Mouse (Mus musculus): ENCODE results near the gene Smarcal1.

DNA sequence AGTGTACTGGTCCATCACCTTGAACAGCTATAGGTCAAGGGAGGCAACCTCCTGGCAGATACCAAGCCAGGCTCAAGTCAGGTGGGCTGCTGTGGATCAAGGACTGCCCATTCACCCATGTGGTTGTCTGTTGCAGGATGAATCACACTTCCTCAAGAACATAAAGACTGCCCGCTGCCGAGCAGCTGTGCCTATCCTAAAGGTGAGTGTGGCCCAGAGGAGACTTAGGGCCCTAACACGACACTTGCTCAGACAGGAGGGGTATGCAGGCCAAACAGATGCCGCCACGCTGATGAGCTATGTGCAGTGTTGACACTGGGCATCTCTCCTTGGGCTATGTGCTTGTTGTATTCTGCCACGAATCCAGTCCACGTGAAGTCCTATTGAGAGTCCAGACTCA is 18.2 kb downstream of the Smarcal1 start:
- TF ChIP-seq CTCF (IDR thresholded peaks at IDR 0.05; ENCODE audit: low read depth, low read length) (no peak), POLR2A (IDR thresholded peaks at IDR 0.05; ENCODE audit: borderline replicate concordance, low read depth, low read length) (no peak)
